Mouse (Mus musculus) layer of hippocampus, adult 6 months (tissue): ENCODE results near the gene Tob2. TPM values are rescaled to one million over a fixed set of nuclear protein-coding genes. Genes with fewer than 3 reads are reported as not detected.

Experiments
- long read RNA-seq, 2 experiments: library from polyadenylated mRNA; unstranded; transcript quantifications; one replicate each; pipeline ENCODE4 v2.0.0; 2019 to 2020
- polyA plus RNA-seq: library from polyadenylated mRNA; unstranded; fragments of <200 nt; fragmentation: Nextera tagmentation; gene quantifications from 2 replicates; pipeline ENCODE4 v1.2.3, GENCODE M21; 2021

Tob2 gene
- polyA plus RNA-seq: 6.9 and 7.7 TPM in 2 replicates
- long read RNA-seq, experiment 1, full-length matches to known transcripts: 6 of 14 reads
- long read RNA-seq, experiment 1, partial matches to known transcripts: 0 of 14 reads
- long read RNA-seq, experiment 1, other reads (novel, unspliced or antisense): 8 of 14 reads
- long read RNA-seq, experiment 2, full-length matches to known transcripts: 33 of 47 reads
- long read RNA-seq, experiment 2, partial matches to known transcripts: 0 of 47 reads
- long read RNA-seq, experiment 2, other reads (novel, unspliced or antisense): 14 of 47 reads

DNA sequence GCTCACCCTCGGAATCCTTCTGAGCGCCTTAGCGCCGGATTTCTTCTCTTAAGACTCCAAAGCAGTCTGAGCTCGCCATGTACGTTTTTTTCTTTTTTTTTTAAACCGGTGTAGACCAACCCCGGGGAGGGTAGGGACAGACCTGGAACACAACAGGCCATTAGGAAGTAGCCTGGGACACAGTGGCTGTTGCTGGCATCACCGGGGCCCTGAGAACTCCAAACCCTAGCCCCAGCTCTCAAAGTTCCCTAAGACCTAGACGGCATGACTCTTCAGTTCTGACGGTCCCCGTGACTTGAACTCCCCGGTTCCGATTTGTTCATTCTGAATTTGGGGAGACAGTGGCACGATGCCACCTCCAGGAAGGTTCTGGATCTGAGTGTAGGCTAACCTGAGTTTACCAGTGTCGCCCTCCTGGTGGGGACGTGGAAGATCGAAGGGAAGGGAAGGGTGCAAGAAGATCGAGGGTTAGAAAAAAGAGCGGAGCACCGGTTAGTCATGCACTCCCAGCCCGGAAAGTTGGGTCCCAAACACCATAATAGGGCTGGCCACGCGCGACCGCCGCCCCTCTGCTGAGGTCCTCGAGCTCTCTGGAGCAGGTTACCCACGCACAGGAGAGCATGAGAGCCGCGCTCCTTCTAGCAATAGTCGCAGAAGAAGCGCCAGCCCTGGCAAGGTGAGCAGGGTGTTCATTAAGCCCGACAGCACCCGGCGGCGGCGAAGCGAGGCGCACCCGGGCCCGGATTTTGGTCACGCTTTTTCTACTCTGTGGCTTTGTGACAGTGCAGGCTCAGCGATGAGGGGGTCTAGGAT lies at the start of gene Tob2:
Tob2 (minus strand) TSS at position 280 of the 813 bp plus-strand sequence.

GRCm38 (mm10) chr15:81872262-81873136 lies 13.9 kb upstream of the Tob2 start, which contains the start of gene Aco2:
Gene Aco2 (plus strand): TSS chr15:81872309.

GRCm38 (mm10) chr15:81871604-81872261 lies 13.1 kb upstream of the Tob2 start, which contains the start of gene Phf5a:
Gene Phf5a (minus strand): TSS chr15:81871911.

DNA sequence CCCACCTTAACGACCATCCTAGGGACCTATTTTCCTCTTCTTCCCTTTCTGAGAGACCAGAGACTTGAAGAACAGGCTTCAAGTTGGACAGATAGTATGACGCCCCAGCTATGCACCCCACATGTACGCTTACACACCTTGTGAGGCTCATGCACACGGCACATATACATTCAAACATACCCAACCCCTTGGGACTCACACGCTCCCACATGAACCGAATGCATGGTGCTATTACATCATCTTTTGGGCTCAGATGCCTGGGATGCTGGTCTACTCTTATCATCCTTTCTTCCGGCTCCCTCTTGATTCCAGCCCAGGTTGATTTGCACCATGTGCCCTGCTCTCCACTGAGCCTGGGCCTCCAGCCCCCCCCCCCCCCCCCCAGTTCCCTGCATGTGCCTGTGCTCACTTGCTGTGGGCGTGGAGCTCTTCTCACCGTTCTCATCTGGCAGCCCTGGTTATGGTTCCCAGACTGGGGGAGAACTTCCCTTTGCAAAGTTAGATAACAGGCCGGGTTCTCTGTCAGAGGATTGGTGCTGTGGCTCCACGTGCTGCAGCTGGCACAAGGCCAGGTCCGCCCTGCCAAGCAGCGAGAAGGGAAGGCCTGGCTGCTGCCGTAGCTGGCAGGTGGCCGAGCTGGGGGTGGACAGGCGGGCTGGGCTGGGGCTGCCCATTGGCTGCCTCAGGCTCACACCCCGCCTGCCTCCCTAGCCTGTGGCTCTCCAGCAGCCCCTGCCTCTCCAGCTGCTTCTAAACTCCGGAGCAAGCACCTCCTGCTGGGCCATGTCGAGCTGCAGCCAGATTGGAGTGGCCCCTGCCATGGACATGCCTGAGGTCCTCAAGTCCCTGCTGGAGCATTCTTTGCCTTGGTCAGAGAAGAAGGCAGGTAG lies 56.4 kb downstream of the Tob2 start, which contains the start of gene Tef:
Tef (plus strand) TSS at position 421 of the 890 bp plus-strand sequence.

Other genes with a start within 250 kb of the Tob2 start
- gene L3mbtl2, start 194.9 kb downstream of the Tob2 start, polyA plus RNA-seq: 20.2 and 20.3 TPM in 2 replicates
- gene Chadl, start 161.5 kb downstream of the Tob2 start, polyA plus RNA-seq: 14.2 and 17.1 TPM in 2 replicates
- 66.1 and 72.8 TPM in 2 replicates for gene Zc3h7b, start 113.7 kb downstream of the Tob2 start, polyA plus RNA-seq
- 101 and 108 TPM in 2 replicates for gene Rangap1, start 113.3 kb downstream of the Tob2 start, polyA plus RNA-seq
- 34.4 and 35.0 TPM in 2 replicates for gene Tef, start 56.4 kb downstream of the Tob2 start, polyA plus RNA-seq
- gene Phf5a, start 13.1 kb upstream of the Tob2 start, polyA plus RNA-seq: 58.8 and 68.0 TPM in 2 replicates
- 353 and 383 TPM in 2 replicates for gene Aco2, start 13.5 kb upstream of the Tob2 start, polyA plus RNA-seq
- 209 and 219 TPM in 2 replicates for gene Polr3h, start 67.4 kb upstream of the Tob2 start, polyA plus RNA-seq
- gene Csdc2, start 78.0 kb upstream of the Tob2 start, polyA plus RNA-seq: 51.3 and 65.8 TPM in 2 replicates
- 541 and 606 TPM in 2 replicates for gene Pmm1, start 102.1 kb upstream of the Tob2 start, polyA plus RNA-seq
- gene 1700029P11Rik, start 121.7 kb upstream of the Tob2 start, polyA plus RNA-seq: not detected in 2 replicates
- gene Xrcc6, start 129.0 kb upstream of the Tob2 start, polyA plus RNA-seq: 15.6 and 17.5 TPM in 2 replicates
- gene Desi1, start 175.1 kb upstream of the Tob2 start, polyA plus RNA-seq: 47.9 and 57.1 TPM in 2 replicates
- 239 and 241 TPM in 2 replicates for gene Snu13, start 188.8 kb upstream of the Tob2 start, polyA plus RNA-seq
- gene 4930407I10Rik, start 200.4 kb upstream of the Tob2 start, polyA plus RNA-seq: not detected in 2 replicates
- 0.20 and 0.46 TPM in 2 replicates for gene Mei1, start 211.2 kb upstream of the Tob2 start, polyA plus RNA-seq